Mouse (Mus musculus) neural tube, embryonic 15.5 days (tissue): ENCODE data around the gene Faxc. TPM values are rescaled to one million over a fixed set of nuclear protein-coding genes. Genes with fewer than 3 reads are reported as not detected.

Experiments used
- polyA plus RNA-seq: library from polyadenylated mRNA; unstranded; fragments of >200 nt; fragmentation: Nextera tagmentation; extraction: Ambion mirVana; gene quantifications from 2 replicates; pipeline ENCODE4 v1.2.1, GENCODE M21; 2015

Gene Faxc
- polyA plus RNA-seq, 1 experiment from 2014 or later, result 14.1 TPM

Other genes starting within 250 kb of the Faxc start
- gene Prdm13, start 245.4 kb upstream of the Faxc start, polyA plus RNA-seq, result 0.18 and 0.24 TPM in 2 replicates
- 65.6 and 67.1 TPM in 2 replicates for gene Ccnc, start 203.6 kb upstream of the Faxc start, polyA plus RNA-seq
- 6.3 and 6.4 TPM in 2 replicates for gene Usp45, start 164.2 kb upstream of the Faxc start, polyA plus RNA-seq
- gene Tstd3, start 164.1 kb upstream of the Faxc start, polyA plus RNA-seq, result 23.8 and 24.5 TPM in 2 replicates
- gene Pnisr, start 83.7 kb upstream of the Faxc start, polyA plus RNA-seq, result 163 and 171 TPM in 2 replicates
- gene Coq3, start 51.7 kb upstream of the Faxc start, polyA plus RNA-seq, result 14.7 and 15.8 TPM in 2 replicates